11 mouse cellular contexts compared by ENCODE assay signal in genomic region chr4:131763479-131763878, GRCm38 (mm10).
DNase-seq lines count a peak whose midpoint lies in the region; ATAC-seq and TF ChIP-seq lines count a peak whose summit lies in the region.
"Had no signal": no experiment of that assay in that cellular context is flagged by ENCODE, and none has a peak within 500 bp of the region (broad histone marks: within the 10 kb centered on the region; RNA-seq: fewer than 3 reads in every experiment).

No protein-coding gene starts in this region.

- no peaks in the 10 kb centered on the region for H3K27me3 ChIP-seq in hindbrain, embryonic 11.5 days (ENCODE audit: control insufficient read depth, insufficient read depth, low read length)
- no peaks in the 10 kb centered on the region for H3K27me3 ChIP-seq in hindbrain, embryonic 14.5 days (ENCODE audit: control insufficient read depth, insufficient read depth, low read length)
- H3K27me3 ChIP-seq in midbrain, postnatal 0 days (ENCODE audit: insufficient read depth, low read length) = no peaks in the 10 kb centered on the region
- no peaks in the 10 kb centered on the region for H3K27me3 ChIP-seq in midbrain, embryonic 16.5 days (ENCODE audit: control insufficient read depth, insufficient read depth, low read depth, low read length)
- H3K27me3 ChIP-seq in small intestine, adult 2 months (ENCODE audit: control insufficient read depth, insufficient read depth, low read length) = no peaks in the 10 kb centered on the region
- H3K27me3 ChIP-seq: limb, embryonic 12.5 days; midbrain, embryonic 13.5 days had no signal

- H3K9ac ChIP-seq in hindbrain, embryonic 11.5 days (ENCODE audit: low read depth, low read length) = no peak overlapping the region
- H3K9ac ChIP-seq in hindbrain, embryonic 14.5 days = no peak overlapping the region
- H3K9ac ChIP-seq in midbrain, postnatal 0 days (replicated peaks; ENCODE audit: low read length, poor library complexity, severe bottlenecking) = no peak overlapping the region
- no peak overlapping the region for H3K9ac ChIP-seq in midbrain, embryonic 16.5 days (ENCODE audit: low read depth, low read length)
- H3K9ac ChIP-seq: limb, embryonic 12.5 days; midbrain, embryonic 13.5 days had no signal

- no peak for TF ChIP-seq POLR2A in bone marrow macrophage, adult 2 months (IDR thresholded peaks at IDR 0.05; ENCODE audit: borderline replicate concordance, low read depth, low read length)
- TF ChIP-seq POLR2A in small intestine, adult 2 months (IDR thresholded peaks at IDR 0.05; ENCODE audit: low read depth, low read length) = no peak

- H3K36me3 ChIP-seq in hindbrain, embryonic 11.5 days (ENCODE audit: control insufficient read depth, insufficient read depth, low read length) = no peaks in the 10 kb centered on the region
- H3K36me3 ChIP-seq in hindbrain, embryonic 14.5 days (replicated peaks; ENCODE audit: control insufficient read depth, insufficient read depth) = no peaks in the 10 kb centered on the region
- no peaks in the 10 kb centered on the region for H3K36me3 ChIP-seq in midbrain, postnatal 0 days (ENCODE audit: insufficient read depth, low read length)
- H3K36me3 ChIP-seq in midbrain, embryonic 16.5 days (ENCODE audit: control insufficient read depth, insufficient read depth, low read length) = no peaks in the 10 kb centered on the region
- H3K36me3 ChIP-seq in small intestine, adult 2 months (ENCODE audit: control insufficient read depth, insufficient read depth, low read length) = no peaks in the 10 kb centered on the region
- H3K36me3 ChIP-seq: midbrain, embryonic 13.5 days had no signal

- H3K4me2 ChIP-seq in hindbrain, embryonic 11.5 days (replicated peaks; ENCODE audit: low read depth, low read length) = no peak overlapping the region
- no peak overlapping the region for H3K4me2 ChIP-seq in hindbrain, embryonic 14.5 days (replicated peaks)
- no peak overlapping the region for H3K4me2 ChIP-seq in midbrain, postnatal 0 days (ENCODE audit: low read depth, low read length, poor library complexity, severe bottlenecking)
- H3K4me2 ChIP-seq in midbrain, embryonic 16.5 days (ENCODE audit: low read length) = no peak overlapping the region
- H3K4me2 ChIP-seq: limb, embryonic 12.5 days; midbrain, embryonic 13.5 days had no signal

- no peak overlapping the region for H3K4me3 ChIP-seq in hindbrain, embryonic 11.5 days (ENCODE audit: low read depth, low read length)
- no peak overlapping the region for H3K4me3 ChIP-seq in hindbrain, embryonic 14.5 days (replicated peaks; ENCODE audit: low read length)
- no peak overlapping the region for H3K4me3 ChIP-seq in midbrain, postnatal 0 days (ENCODE audit: low read depth, low read length)
- no peak overlapping the region for H3K4me3 ChIP-seq in midbrain, embryonic 16.5 days (ENCODE audit: low read depth, low read length)
- no peak overlapping the region for H3K4me3 ChIP-seq in bone marrow macrophage, adult 2 months (ENCODE audit: insufficient read depth, low read length)
- H3K4me3 ChIP-seq in small intestine, adult 2 months (ENCODE audit: low read depth, low read length) = no peak overlapping the region
- H3K4me3 ChIP-seq: limb, embryonic 12.5 days; midbrain, embryonic 13.5 days had no signal

- no peaks in the 10 kb centered on the region for H3K4me1 ChIP-seq in hindbrain, embryonic 11.5 days (replicated peaks; ENCODE audit: control insufficient read depth, insufficient read depth, low read length)
- no peaks in the 10 kb centered on the region for H3K4me1 ChIP-seq in hindbrain, embryonic 14.5 days (replicated peaks; ENCODE audit: control insufficient read depth, insufficient read depth, low read length)
- H3K4me1 ChIP-seq in midbrain, postnatal 0 days (ENCODE audit: insufficient read depth, low read length) = no peaks in the 10 kb centered on the region
- H3K4me1 ChIP-seq in midbrain, embryonic 16.5 days (ENCODE audit: control insufficient read depth, insufficient read depth, low read length) = no peaks in the 10 kb centered on the region
- H3K4me1 ChIP-seq in bone marrow macrophage, adult 2 months (ENCODE audit: control insufficient read depth, insufficient read depth, low read length) = no peaks in the 10 kb centered on the region
- no peaks in the 10 kb centered on the region for H3K4me1 ChIP-seq in small intestine, adult 2 months (ENCODE audit: control insufficient read depth, insufficient read depth, insufficient read length, low read length)
- H3K4me1 ChIP-seq: limb, embryonic 12.5 days; midbrain, embryonic 13.5 days had no signal

- ATAC-seq in hindbrain, embryonic 11.5 days (ENCODE audit: low FRiP score) = no peak
- ATAC-seq in hindbrain, embryonic 14.5 days (ENCODE audit: low FRiP score) = no peak
- no peak for ATAC-seq in midbrain, postnatal 0 days (ENCODE audit: low FRiP score)
- ATAC-seq in midbrain, embryonic 16.5 days = no peak
- ATAC-seq: intestine, embryonic 16.5 days; midbrain, embryonic 13.5 days had no signal

- peak; percentile 38 for TF ChIP-seq CTCF in midbrain, postnatal 0 days (IDR thresholded peaks at IDR 0.05)
- 0 out of 2 replicates have a peak, but pooled peaks have one; percentile 32 for TF ChIP-seq CTCF in bone marrow macrophage, adult 2 months (IDR thresholded peaks at IDR 0.05; ENCODE audit: low read depth, low read length)
- TF ChIP-seq CTCF in small intestine, adult 2 months (IDR thresholded peaks at IDR 0.05; ENCODE audit: extremely low read depth, insufficient read length, insufficient replicate concordance, low read depth, low read length) = peak; percentile 34; the same call in 1 of the 2 replicates

- DNase-seq in hindbrain, embryonic 11.5 days (ENCODE audit: low spot score) = peak; percentile 17
- no peak for DNase-seq in hindbrain, embryonic 14.5 days (ENCODE audit: low spot score)
- DNase-seq in midbrain, postnatal 0 days (ENCODE audit: low spot score) = no peak
- DNase-seq in urinary bladder, adult 18-20 months (ENCODE audit: low spot score in 2 of 2) = no peak
- no peak for DNase-seq in right cerebral cortex, adult 2 months (ENCODE audit: low spot score in 2 of 2)

- H3K9me3 ChIP-seq in hindbrain, embryonic 11.5 days (ENCODE audit: control insufficient read depth, low read length) = no peaks in the 10 kb centered on the region
- no peaks in the 10 kb centered on the region for H3K9me3 ChIP-seq in hindbrain, embryonic 14.5 days (ENCODE audit: control insufficient read depth, low read length)
- no peaks in the 10 kb centered on the region for H3K9me3 ChIP-seq in midbrain, postnatal 0 days (ENCODE audit: low read length)
- no peaks in the 10 kb centered on the region for H3K9me3 ChIP-seq in midbrain, embryonic 16.5 days (replicated peaks; ENCODE audit: control insufficient read depth, low read length, poor library complexity, severe bottlenecking)
- H3K9me3 ChIP-seq: limb, embryonic 12.5 days; midbrain, embryonic 13.5 days had no signal

- no peak overlapping the region for H3K27ac ChIP-seq in hindbrain, embryonic 11.5 days (ENCODE audit: low read depth, low read length)
- no peak overlapping the region for H3K27ac ChIP-seq in hindbrain, embryonic 14.5 days
- no peak overlapping the region for H3K27ac ChIP-seq in midbrain, postnatal 0 days (ENCODE audit: low read depth, low read length)
- H3K27ac ChIP-seq in midbrain, embryonic 16.5 days (ENCODE audit: low read length) = no peak overlapping the region
- H3K27ac ChIP-seq in bone marrow macrophage, adult 2 months (ENCODE audit: insufficient read depth, low read depth, low read length) = no peak overlapping the region
- no peak overlapping the region for H3K27ac ChIP-seq in small intestine, adult 2 months (ENCODE audit: insufficient read depth, low read depth, low read length)
- H3K27ac ChIP-seq: limb, embryonic 12.5 days; midbrain, embryonic 13.5 days had no signal

- 71% methylated on average over 3 of the region's 3 CpGs for WGBS in hindbrain, embryonic 11.5 days
- WGBS in hindbrain, embryonic 14.5 days = 71% methylated on average over 3 of the region's 3 CpGs
- WGBS in midbrain, postnatal 0 days = 65% methylated on average over 3 of the region's 3 CpGs
- whole genome bisulfite sequencing in midbrain, embryonic 16.5 days = 65% methylated on average over 3 of the region's 3 CpGs
- WGBS in small intestine, adult 2 months = 65% methylated on average over 3 of the region's 3 CpGs
